ENCODE assay signal across 41 mouse cellular contexts in genomic region chr2:165068806-165069205, GRCm38 (mm10). TPM values are rescaled to one million over a fixed set of nuclear protein-coding genes. Genes with fewer than 3 reads are reported as not detected.
DNase-seq lines count a peak whose midpoint lies in the region; ATAC-seq and TF ChIP-seq lines count a peak whose summit lies in the region.
"Had no signal": no experiment of that assay in that cellular context is flagged by ENCODE, and none has a peak within 500 bp of the region (broad histone marks: within the 10 kb centered on the region; RNA-seq: fewer than 3 reads in every experiment).

No protein-coding gene starts in this region.

- ATAC-seq in forebrain, embryonic 16.5 days, result peak; percentile 41; the same call in 1 of the 2 replicates
- ATAC-seq in stomach, postnatal 0 days (ENCODE audit: low FRiP score, low TSS enrichment), result peak; percentile 24; the same call in 1 of the 2 replicates
- ATAC-seq: hindbrain, postnatal 0 days; intestine, embryonic 15.5 days; liver, embryonic 12.5 days; liver, postnatal 0 days; midbrain, embryonic 13.5 days had no signal

- H3K4me1 ChIP-seq in forebrain, embryonic 16.5 days (replicated peaks; ENCODE audit: control insufficient read depth, insufficient read depth, low read length), result peaks cover 29% of the 10 kb centered on the region
- no peaks in the 10 kb centered on the region for H3K4me1 ChIP-seq in stomach, postnatal 0 days (replicated peaks; ENCODE audit: control insufficient read depth, insufficient read depth)
- H3K4me1 ChIP-seq: intestine, embryonic 15.5 days; liver, embryonic 12.5 days had no signal

- no peaks in the 10 kb centered on the region for H3K9me3 ChIP-seq in forebrain, embryonic 16.5 days (ENCODE audit: control insufficient read depth, low read length)
- no peaks in the 10 kb centered on the region for H3K9me3 ChIP-seq in stomach, postnatal 0 days (ENCODE audit: control insufficient read depth, low read length)
- H3K9me3 ChIP-seq: embryonic facial prominence, embryonic 10.5 days; embryonic facial prominence, embryonic 15.5 days; hindbrain, embryonic 12.5 days; intestine, embryonic 15.5 days; liver, embryonic 12.5 days; midbrain, embryonic 13.5 days had no signal

- H3K27ac ChIP-seq in layer of hippocampus, adult 2 months, result no peak overlapping the region
- no peak overlapping the region for H3K27ac ChIP-seq in forebrain, embryonic 16.5 days (ENCODE audit: low read length)
- no peak overlapping the region for H3K27ac ChIP-seq in stomach, postnatal 0 days (replicated peaks)
- H3K27ac ChIP-seq: embryonic facial prominence, embryonic 10.5 days; embryonic facial prominence, embryonic 15.5 days; hindbrain, embryonic 12.5 days; hindbrain, postnatal 0 days; intestine, embryonic 15.5 days; kidney, postnatal 0 days; liver, embryonic 12.5 days; macrophage; midbrain, embryonic 13.5 days had no signal

- H3K4me3 ChIP-seq in layer of hippocampus, adult 2 months, result no peak overlapping the region
- H3K4me3 ChIP-seq in forebrain, embryonic 16.5 days (replicated peaks; ENCODE audit: low read length), result no peak overlapping the region
- no peak overlapping the region for H3K4me3 ChIP-seq in stomach, postnatal 0 days (ENCODE audit: low read depth, low read length)
- H3K4me3 ChIP-seq: embryonic facial prominence, embryonic 10.5 days; embryonic facial prominence, embryonic 15.5 days; hindbrain, embryonic 12.5 days; intestine, embryonic 15.5 days; liver, embryonic 12.5 days; midbrain, embryonic 13.5 days had no signal

- H3K4me2 ChIP-seq in forebrain, embryonic 16.5 days (ENCODE audit: low read length), result no peak overlapping the region
- no peak overlapping the region for H3K4me2 ChIP-seq in stomach, postnatal 0 days (replicated peaks; ENCODE audit: low read depth)
- H3K4me2 ChIP-seq: embryonic facial prominence, embryonic 15.5 days; heart, embryonic 11.5 days; hindbrain, embryonic 12.5 days; intestine, embryonic 15.5 days; liver, embryonic 12.5 days; midbrain, embryonic 13.5 days had no signal

- no peaks in the 10 kb centered on the region for H3K27me3 ChIP-seq in forebrain, embryonic 16.5 days (replicated peaks; ENCODE audit: control insufficient read depth, insufficient read depth, low read length)
- H3K27me3 ChIP-seq in stomach, postnatal 0 days (ENCODE audit: control insufficient read depth, insufficient read depth, low read length), result no peaks in the 10 kb centered on the region

- TF ChIP-seq EP300 in stomach, postnatal 0 days (optimal IDR thresholded peaks at IDR 0.05), result no peak

- H3K9ac ChIP-seq in forebrain, embryonic 16.5 days (replicated peaks; ENCODE audit: low read depth, low read length), result no peak overlapping the region
- H3K9ac ChIP-seq in stomach, postnatal 0 days (ENCODE audit: low read length), result no peak overlapping the region
- H3K9ac ChIP-seq: embryonic facial prominence, embryonic 15.5 days; hindbrain, embryonic 12.5 days; intestine, embryonic 15.5 days; liver, embryonic 12.5 days; liver, postnatal 0 days; midbrain, embryonic 13.5 days had no signal

- DNase-seq in layer of hippocampus, adult 2 months (ENCODE audit: low spot score in 2 of 2), result peak; percentile 39 to 59
- no peak for DNase-seq in layer of hippocampus, postnatal 10 days (ENCODE audit: low spot score in 2 of 2)
- DNase-seq in right cerebral cortex, postnatal 10 days (ENCODE audit: low spot score in 2 of 2), result peak; percentile 62 to 83
- DNase-seq in right cerebral cortex, adult 2 months (ENCODE audit: low spot score in 2 of 2), result no peak
- no peak for DNase-seq in stomach, postnatal 0 days (ENCODE audit: low spot score)
- no peak for DNase-seq in embryo, embryonic 10 days (ENCODE audit: low spot score)
- DNase-seq: adrenal gland, postnatal 25 days; B cell, adult 2 months; cerebellum, adult 2 months; cerebellum, postnatal 14 days; gastrocnemius, postnatal 36 days; heart, adult 18-20 months; heart, postnatal 36 days; kidney, adult 2 months; left cerebral cortex, postnatal 4 days; liver, postnatal 0 days; right cerebral cortex, postnatal 4 days; thymus, adult 18-20 months; thymus, postnatal 25 days had no signal

- WGBS in forebrain, embryonic 16.5 days, result 48% methylated on average over 2 of the region's 2 CpGs
- whole genome bisulfite sequencing in stomach, postnatal 0 days, result 57% methylated on average over 2 of the region's 2 CpGs

- no peak for TF ChIP-seq CTCF in layer of hippocampus, adult 2 months (conservative IDR thresholded peaks at IDR 0.05)
- no peak for TF ChIP-seq CTCF in stomach, postnatal 0 days (IDR thresholded peaks at IDR 0.05; ENCODE audit: low read depth)

- H3K36me3 ChIP-seq in forebrain, embryonic 16.5 days (ENCODE audit: control insufficient read depth, insufficient read depth), result no peaks in the 10 kb centered on the region
- no peaks in the 10 kb centered on the region for H3K36me3 ChIP-seq in stomach, postnatal 0 days (ENCODE audit: control insufficient read depth, insufficient read depth, low read length)
- H3K36me3 ChIP-seq: embryonic facial prominence, embryonic 10.5 days; embryonic facial prominence, embryonic 15.5 days; hindbrain, embryonic 12.5 days; intestine, embryonic 15.5 days; liver, embryonic 12.5 days; midbrain, embryonic 13.5 days had no signal

RNA-seq across cellular contexts. Expression of gene Cd40, which starts 13.4 kb away (rescaled TPM):
- total RNA-seq in layer of hippocampus, adult 2 months (2021), result under 1 TPM; 0.33 to 0.91 TPM
- 1 to 10 TPM; 1.5 to 3.8 TPM for total RNA-seq in layer of hippocampus, postnatal 10 days (2021)
- 5.0 and 6.2 TPM in 2 replicates for polyA plus RNA-seq in forebrain, embryonic 16.5 days (2015; fragmentation: Nextera tagmentation; extraction: Ambion mirVana)
- polyA plus RNA-seq in stomach, postnatal 0 days (2015; fragmentation: Nextera tagmentation; extraction: Ambion mirVana), result 3.3 and 3.7 TPM in 2 replicates
- total RNA-seq: megakaryocyte-erythroid progenitor cell, adult 5-6 weeks had no signal

RNA-seq across cellular contexts. Expression of gene 1700025C18Rik, which starts 21.7 kb away (rescaled TPM):
- total RNA-seq in layer of hippocampus, adult 2 months (2021), result not detected
- total RNA-seq in layer of hippocampus, postnatal 10 days (2021), result not detected
- not detected in 2 replicates for polyA plus RNA-seq in forebrain, embryonic 16.5 days (2015; fragmentation: Nextera tagmentation; extraction: Ambion mirVana)
- not detected in 2 replicates for polyA plus RNA-seq in stomach, postnatal 0 days (2015; fragmentation: Nextera tagmentation; extraction: Ambion mirVana)
- total RNA-seq: adrenal gland, adult 18-20 months; adrenal gland, postnatal 25 days; gastrocnemius, adult 18-20 months; gastrocnemius, postnatal 36 days; heart, adult 18-20 months; heart, postnatal 36 days; hindbrain, postnatal 0 days; left cerebral cortex, adult 8-10 months; left cerebral cortex, postnatal 4 days; megakaryocyte-erythroid progenitor cell, adult 5-6 weeks had no signal
- polyA plus RNA-seq: cerebellum, adult 2 months; cortical plate, adult 2 months; embryonic facial prominence, embryonic 10.5 days; embryonic facial prominence, embryonic 15.5 days; frontal cortex, adult 2 months; heart, embryonic 11.5 days; heart, embryonic 16.5 days; hindbrain, embryonic 12.5 days; hindbrain, postnatal 0 days; intestine, embryonic 15.5 days; kidney, adult 2 months; kidney, postnatal 0 days; large intestine, adult 2 months; limb, embryonic 14.5 days; liver, embryonic 12.5 days; liver, postnatal 0 days; lung, embryonic 16.5 days; macrophage; midbrain, embryonic 13.5 days; neural tube, embryonic 14.5 days had no signal

RNA-seq across cellular contexts. Expression of gene Ncoa5, which starts 34.1 kb away (rescaled TPM):
- 10 to 100 TPM; 57.8 to 63.8 TPM for total RNA-seq in layer of hippocampus, adult 2 months (2021)
- 10 to 100 TPM; 55.8 to 57.6 TPM for total RNA-seq in layer of hippocampus, postnatal 10 days (2021)
- polyA plus RNA-seq in forebrain, embryonic 16.5 days (2015; fragmentation: Nextera tagmentation; extraction: Ambion mirVana), result 128 and 138 TPM in 2 replicates
- polyA plus RNA-seq in stomach, postnatal 0 days (2015; fragmentation: Nextera tagmentation; extraction: Ambion mirVana), result 17.3 and 17.9 TPM in 2 replicates

Comparison
In these comparisons a context has a peak if more than half of its experiments do, and no peak if none do; other contexts are left out.
1. DNase-seq: peak in layer of hippocampus, adult 2 months (2 of 2) and right cerebral cortex, postnatal 10 days (2 of 2); none in layer of hippocampus, postnatal 10 days (0 of 2), right cerebral cortex, adult 2 months (0 of 2), stomach, postnatal 0 days (single experiment) and embryo, embryonic 10 days (single experiment).